Mouse (Mus musculus) ES-E14 (cell line): ENCODE results near the gene Sel1l3. TPM values are rescaled to one million over a fixed set of nuclear protein-coding genes. Genes with fewer than 3 reads are reported as not detected.

Source experiments
- DNase-seq: peaks from one replicate; pipeline ENCODE4 v3.0.0-alpha.2; 2013; ENCODE audit warnings: low read depth, low spot score
- H3K27ac ChIP-seq: 2 replicates; pipeline ENCODE4 v1.5.1; 2012; ENCODE audit warnings: low read depth, mild to moderate bottlenecking, low read length, moderate library complexity, mixed read lengths; ENCODE audit not compliant: poor library complexity, insufficient read depth, severe bottlenecking
- H3K36me3 ChIP-seq: 2 replicates; pipeline ENCODE4 v1.6.1; 2012; ENCODE audit warnings: mild to moderate bottlenecking, low read length, moderate library complexity, mixed read lengths; ENCODE audit not compliant: control insufficient read depth, poor library complexity, insufficient read depth, severe bottlenecking
- H3K4me1 ChIP-seq, 2 experiments: fragments of 150-350 bp in 1 of 2; sonication (generic) in 1 of 2; 2 replicates each; pipeline ENCODE4 v1.6.1; 2012; ENCODE audit warnings: low read length in 2 of 2, mild to moderate bottlenecking in 1 of 2, mixed read lengths in 1 of 2; ENCODE audit not compliant: control insufficient read depth in 2 of 2, insufficient read depth in 2 of 2, poor library complexity in 1 of 2
- H3K4me3 ChIP-seq, 2 experiments: fragments of 150-350 bp in 1 of 2; sonication (generic) in 1 of 2; 2 replicates each; pipeline ENCODE4 v1.5.1; 2012; ENCODE audit warnings: low read length in 2 of 2, low read depth in 1 of 2, mild to moderate bottlenecking in 1 of 2, mixed read lengths in 1 of 2; ENCODE audit not compliant: insufficient read depth in 1 of 2, poor library complexity in 1 of 2, severe bottlenecking in 1 of 2
- H3K9ac ChIP-seq: 2 replicates; pipeline ENCODE4 v1.6.1; 2012; ENCODE audit warnings: low read depth, mild to moderate bottlenecking, low read length, mixed read lengths; ENCODE audit not compliant: poor library complexity, insufficient read depth, severe bottlenecking
- H3K9me3 ChIP-seq: fragments of 150-350 bp; sonication (generic); 2 replicates; pipeline ENCODE4 v1.6.1; 2012; ENCODE audit warnings: low read depth, mild to moderate bottlenecking, low read length; ENCODE audit not compliant: control insufficient read depth, insufficient read depth
- CHD2 ChIP-seq: IDR thresholded peaks from 2 replicates; pipeline ENCODE4 v1.6.1; 2014; ENCODE audit warnings: mild to moderate bottlenecking, low read depth, low read length, inconsistent platforms
- HCFC1 ChIP-seq: IDR thresholded peaks from 2 replicates; pipeline ENCODE4 v1.6.1; 2012; ENCODE audit warnings: low read length, inconsistent platforms, borderline replicate concordance; ENCODE audit not compliant: insufficient read depth
- MAFK ChIP-seq: IDR thresholded peaks from 2 replicates; pipeline ENCODE4 v1.6.1; 2014; ENCODE audit warnings: mild to moderate bottlenecking, low read depth, low read length, inconsistent platforms; ENCODE audit not compliant: insufficient read depth
- ZC3H11A ChIP-seq: IDR thresholded peaks from 2 replicates; pipeline ENCODE4 v1.6.1; 2012; ENCODE audit warnings: low read depth, mild to moderate bottlenecking, inconsistent platforms, low read length, borderline replicate concordance
- ZNF384 ChIP-seq: IDR thresholded peaks from 2 replicates; pipeline ENCODE4 v1.6.1; 2012; ENCODE audit warnings: low read depth, low read length, inconsistent platforms
- in situ Hi-C, 2 experiments: fragments of 600-800 bp; cut with MboI; formaldehyde crosslinking; loops; one replicate each; pipeline ENCODE4 v1.15.1; 2025; ENCODE audit warnings: low sequenced_read_pairs in 2 of 2, inconsistent platforms in 1 of 2; ENCODE audit not compliant: unreplicated experiment in 2 of 2
- total RNA-seq: library from RNA; depleted of rRNA; stranded (reverse); fragments of 300-350 nt; gene quantifications from 2 replicates; pipeline ENCODE4 v1.2.3, GENCODE M21; 2012

Gene Sel1l3
- total RNA-seq, 1 experiment, result 1.3 TPM

DNA sequence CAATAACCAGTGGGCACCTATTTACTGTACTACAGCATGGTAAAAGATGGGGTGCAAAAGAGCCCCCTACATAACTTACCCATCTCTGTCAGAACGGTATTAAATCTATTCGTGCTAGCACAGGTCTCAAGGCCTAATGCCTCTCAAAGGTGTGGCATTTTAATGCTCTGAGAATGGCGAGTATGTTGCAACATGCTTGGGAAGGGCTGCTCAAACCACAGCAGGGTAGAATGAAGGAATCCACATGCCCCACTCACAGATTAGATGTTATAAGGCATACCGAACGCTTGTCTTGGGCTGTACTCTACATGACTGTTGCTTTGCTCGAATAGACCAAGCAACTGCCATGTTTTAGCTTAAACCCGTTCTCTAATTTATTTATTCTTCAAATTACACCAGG lies 25.5 kb upstream of the Sel1l3 start:
- TF ChIP-seq ZNF384, result no peak
- no peak for TF ChIP-seq CHD2
- TF ChIP-seq MAFK, result no peak
- no peak for TF ChIP-seq HCFC1
- TF ChIP-seq ZC3H11A, result no peak
- no peak overlapping the region for H3K9ac ChIP-seq
- no peak overlapping the region for H3K27ac ChIP-seq
- in situ Hi-C loops, result no loop called here
- H3K4me1 ChIP-seq, result peaks cover 0 to 2% of the 10 kb centered on the region in 2 experiments; a peak in 1 of 4 replicates
- H3K36me3 ChIP-seq, result no peaks in the 10 kb centered on the region
- H3K9me3 ChIP-seq, result no peaks in the 10 kb centered on the region
- no peak for DNase-seq
- no peak overlapping the region for H3K4me3 ChIP-seq

DNA sequence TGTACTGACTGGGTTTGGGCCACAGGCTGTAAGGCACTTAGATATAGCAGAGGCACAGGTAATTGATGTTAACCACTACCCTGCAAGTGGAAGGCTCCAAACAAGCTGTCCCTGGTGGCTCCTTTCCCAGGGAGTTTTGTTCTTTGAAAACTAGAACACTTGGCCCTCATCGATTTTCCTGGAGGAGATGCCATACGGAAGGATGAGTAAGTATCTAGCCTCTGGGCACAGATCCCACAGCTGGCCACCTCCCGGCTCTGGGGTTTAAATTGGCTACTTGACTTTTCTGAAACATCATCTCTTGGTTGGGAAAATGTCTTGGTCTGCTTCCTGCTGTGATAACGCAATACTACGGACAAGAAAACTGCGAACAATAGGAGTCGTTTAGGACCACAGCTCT lies 25.0 kb upstream of the Sel1l3 start:
- DNase-seq, result no peak
- TF ChIP-seq HCFC1, result no peak
- no peak for TF ChIP-seq ZC3H11A
- Histone ChIP-seq H3K36me3 (no peaks in the 10 kb centered on the region), H3K4me1 (peaks cover 0 to 2% of the 10 kb centered on the region in 2 experiments; a peak in 1 of 4 replicates), H3K9ac (no peak overlapping the region), H3K9me3 (no peaks in the 10 kb centered on the region), H3K27ac (no peak overlapping the region), H3K4me3 (no peak overlapping the region)
- in situ Hi-C loops, result no loop called here

DNA sequence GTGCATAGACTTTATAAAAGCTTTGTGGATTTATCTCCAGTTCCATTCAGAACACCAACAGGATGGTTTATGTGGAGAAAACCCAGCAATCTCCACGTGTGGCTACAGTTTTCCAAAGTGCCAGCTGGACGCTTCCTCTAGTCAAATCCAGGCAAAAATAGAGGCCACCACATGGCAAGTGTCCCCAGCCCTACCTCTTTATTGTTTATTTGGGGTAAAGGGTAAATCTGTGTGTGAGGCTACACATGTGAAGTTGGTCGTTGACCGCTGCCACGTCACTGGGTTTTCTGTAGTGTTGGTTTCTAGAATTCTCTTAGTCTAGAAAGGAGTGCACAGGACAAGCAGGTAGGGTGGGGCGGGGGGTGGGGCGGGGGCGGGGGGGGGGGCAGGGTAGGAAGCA lies 23.0 kb upstream of the Sel1l3 start:
- H3K4me1 ChIP-seq, result peaks cover 0 to 2% of the 10 kb centered on the region in 2 experiments; a peak in 1 of 4 replicates
- no peak for DNase-seq
- no peaks in the 10 kb centered on the region for H3K9me3 ChIP-seq
- no peak overlapping the region for H3K9ac ChIP-seq
- H3K4me3 ChIP-seq, result no peak overlapping the region
- in situ Hi-C loops, result no loop called here
- no peaks in the 10 kb centered on the region for H3K36me3 ChIP-seq
- H3K27ac ChIP-seq, result no peak overlapping the region
- no peak for TF ChIP-seq ZNF384
- TF ChIP-seq MAFK, result no peak
- no peak for TF ChIP-seq HCFC1
- no peak for TF ChIP-seq ZC3H11A
- TF ChIP-seq CHD2, result no peak

GRCm38 (mm10) chr5:53236136-53236535 lies 22.4 kb upstream of the Sel1l3 start:
- H3K27ac ChIP-seq, result no peak overlapping the region

DNA sequence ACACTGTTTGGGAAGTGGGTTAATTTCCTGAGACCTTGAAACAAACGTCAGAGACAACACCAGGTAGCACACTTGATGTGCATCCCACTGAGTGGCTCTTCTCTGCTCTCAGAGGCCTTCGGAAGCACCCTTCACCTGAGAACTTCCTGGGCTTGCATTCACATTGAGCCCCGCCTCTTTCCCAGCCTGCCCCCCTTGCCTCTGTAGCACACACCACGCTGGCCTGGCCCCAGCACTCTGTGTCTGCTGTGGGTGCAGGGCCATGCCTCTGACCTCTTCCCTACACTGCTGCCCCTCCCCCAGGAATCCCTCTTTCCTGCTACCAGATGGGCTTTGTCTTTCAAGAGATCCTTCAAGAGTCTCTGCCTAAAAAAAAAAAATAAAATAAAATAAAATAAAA lies 21.8 kb upstream of the Sel1l3 start:
- no peak overlapping the region for H3K27ac ChIP-seq
- no peaks in the 10 kb centered on the region for H3K9me3 ChIP-seq
- TF ChIP-seq MAFK (no peak), HCFC1 (no peak), CHD2 (no peak), ZC3H11A (no peak), ZNF384 (no peak)
- no peak overlapping the region for H3K4me3 ChIP-seq
- H3K4me1 ChIP-seq, result peaks cover 0 to 2% of the 10 kb centered on the region in 2 experiments; a peak in 1 of 4 replicates
- DNase-seq, result no peak
- in situ Hi-C loops, result no loop called here
- no peaks in the 10 kb centered on the region for H3K36me3 ChIP-seq
- no peak overlapping the region for H3K9ac ChIP-seq

More at GRCm38 (mm10) chr5:53236136-53236535, 22.4 kb upstream of the Sel1l3 start:
- Histone ChIP-seq H3K4me1 (peaks cover 0 to 2% of the 10 kb centered on the region in 2 experiments; a peak in 1 of 4 replicates), H3K36me3 (no peaks in the 10 kb centered on the region), H3K4me3 (no peak overlapping the region), H3K9ac (no peak overlapping the region), H3K9me3 (no peaks in the 10 kb centered on the region)
- no peak for TF ChIP-seq CHD2
- no peak for TF ChIP-seq ZC3H11A
- TF ChIP-seq ZNF384, result no peak
- TF ChIP-seq HCFC1, result no peak
- TF ChIP-seq MAFK, result no peak
- no peak for DNase-seq
- in situ Hi-C loops, result no loop called here
